Mouse (Mus musculus) liver, embryonic 14.5 days (tissue): ENCODE data around the gene Tbc1d20.
A peak's percentile ranks its signal among the peaks of the same experiment; 100 is the strongest.

Experiments used
- CTCF ChIP-seq: IDR thresholded peaks from 2 replicates; pipeline ENCODE4 v1.5.1; 2016; ENCODE audit warnings: antibody characterized with exemption, low read depth, control low read depth
- EP300 ChIP-seq: IDR thresholded peaks from 2 replicates; pipeline ENCODE4 v1.6.1; 2016; ENCODE audit warnings: antibody characterized with exemption, low read depth

DNA sequence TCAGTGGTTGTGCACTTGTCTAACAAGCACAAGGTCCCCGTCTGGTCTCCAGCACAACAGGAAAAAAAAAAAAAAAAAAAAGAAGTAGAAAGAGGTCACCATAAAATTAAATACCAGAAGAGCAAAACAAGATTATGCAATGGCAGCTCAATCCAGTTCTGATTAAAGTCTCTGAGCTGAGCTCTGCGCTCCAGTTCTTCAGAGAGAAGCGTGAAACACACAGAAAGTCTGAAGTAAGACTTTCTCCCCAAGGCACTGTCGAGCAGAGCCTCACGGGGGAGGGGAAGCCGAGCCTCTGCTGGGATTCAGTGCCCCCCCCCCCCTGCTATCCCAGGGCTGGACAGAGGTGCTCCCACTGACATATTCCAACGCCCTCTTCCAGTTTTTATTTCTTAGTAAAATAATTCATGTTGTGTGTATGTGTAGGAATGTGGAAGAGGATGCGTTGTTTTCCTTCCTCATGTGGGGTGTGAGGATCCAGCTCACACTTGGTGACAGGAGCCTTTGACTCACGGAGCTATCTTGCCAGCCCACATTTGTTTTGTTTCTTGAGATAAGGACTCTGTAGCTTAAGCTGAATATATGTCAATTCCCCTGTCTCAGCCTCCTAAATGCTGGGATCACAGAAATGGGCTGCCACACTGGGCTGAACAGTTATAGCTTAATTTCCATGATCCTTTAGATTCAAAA is 53.3 kb downstream of the Tbc1d20 start:
- no peak for TF ChIP-seq CTCF
- peak; percentile 78 for TF ChIP-seq EP300
